Mouse (Mus musculus) kidney, embryonic 14.5 days (tissue): Measurements from ENCODE around the gene Rhoc. TPM values are rescaled to one million over a fixed set of nuclear protein-coding genes. Genes with fewer than 3 reads are reported as not detected.
A peak's percentile ranks its signal among the peaks of the same experiment; 100 is the strongest.

Experiments
- ATAC-seq: fragments of 200-750 bp; cut with Nextera tagmentation; 2 replicates; pipeline ENCODE4 v1.8.0; 2017; ENCODE audit warnings: moderate number of reproducible peaks, mild to moderate bottlenecking, moderate TSS enrichment, moderate library complexity; ENCODE audit not compliant: low FRiP score, low TSS enrichment
- H3K27ac ChIP-seq: fragments of 300-500 bp; sonication (generic); 2 replicates; pipeline ENCODE4 v1.5.1; 2014; ENCODE audit warnings: low read depth, mild to moderate bottlenecking, low read length, moderate library complexity, mixed read lengths
- H3K27me3 ChIP-seq: fragments of 300-500 bp; sonication (generic); 2 replicates; pipeline ENCODE4 v1.6.1; 2014; ENCODE audit warnings: mild to moderate bottlenecking, low read length; ENCODE audit not compliant: control insufficient read depth, insufficient read depth
- H3K36me3 ChIP-seq: fragments of 300-500 bp; sonication (generic); 2 replicates; pipeline ENCODE4 v1.6.1; 2014; ENCODE audit warnings: low read length, mixed read lengths; ENCODE audit not compliant: control insufficient read depth, insufficient read depth
- H3K4me1 ChIP-seq: fragments of 300-500 bp; sonication (generic); 2 replicates; pipeline ENCODE4 v1.6.1; 2014; ENCODE audit warnings: low read length, mixed read lengths; ENCODE audit not compliant: control insufficient read depth, insufficient read depth
- H3K4me2 ChIP-seq: fragments of 300-500 bp; sonication (generic); replicated peaks from 2 replicates; pipeline ENCODE4 v1.6.1; 2014; ENCODE audit warnings: low read depth, mild to moderate bottlenecking, low read length
- H3K4me3 ChIP-seq: fragments of 300-500 bp; sonication (generic); 2 replicates; pipeline ENCODE4 v1.5.1; 2014; ENCODE audit warnings: mild to moderate bottlenecking, low read length
- H3K9ac ChIP-seq: fragments of 300-500 bp; sonication (generic); 2 replicates; pipeline ENCODE4 v1.6.1; 2014; ENCODE audit warnings: low read depth, mild to moderate bottlenecking, low read length, moderate library complexity
- H3K9me3 ChIP-seq: fragments of 300-500 bp; sonication (generic); 2 replicates; pipeline ENCODE4 v1.6.1; 2016; ENCODE audit warnings: low read length; ENCODE audit not compliant: control insufficient read depth
- WGBS: fragments of 180-500 bp; shearing (Covaris S2); extraction: QIAGEN DNeasy Blood & Tissue Kit; methylation state at CpG from one replicate; pipeline ENCODE4 v1.1.7; 2014; 5-methylcytosine and 5-hydroxymethylcytosine counted together
- polyA plus RNA-seq: library from polyadenylated mRNA; unstranded; fragments of >200 nt; fragmentation: Nextera tagmentation; extraction: Ambion mirVana; gene quantifications from 2 replicates; pipeline ENCODE4 v1.2.1, GENCODE M21; 2014

The Rhoc gene
- polyA plus RNA-seq, 1 experiment from 2014 or later, result 110 TPM

GRCm38 (mm10) chr3:104767141-104767540, 21.0 kb upstream of the Rhoc start:
- H3K4me1 ChIP-seq, result no peaks in the 10 kb centered on the region
- H3K9ac ChIP-seq, result no peak overlapping the region
- H3K36me3 ChIP-seq, result no peaks in the 10 kb centered on the region
- no peaks in the 10 kb centered on the region for H3K9me3 ChIP-seq
- no peak overlapping the region for H3K4me2 ChIP-seq
- no peak for ATAC-seq
- H3K27ac ChIP-seq, result no peak overlapping the region
- no peaks in the 10 kb centered on the region for H3K27me3 ChIP-seq
- WGBS, result 58% methylated on average over 2 of the region's 2 CpGs
- no peak overlapping the region for H3K4me3 ChIP-seq

- Histone ChIP-seq H3K4me3 (no peak overlapping the region), H3K4me2 (no peak overlapping the region), H3K4me1 (no peaks in the 10 kb centered on the region), H3K36me3 (no peaks in the 10 kb centered on the region), H3K27ac (no peak overlapping the region), H3K27me3 (no peaks in the 10 kb centered on the region), H3K9me3 (no peaks in the 10 kb centered on the region), H3K9ac (no peak overlapping the region)
- no peak for ATAC-seq
- WGBS, result 79% methylated on average over 4 of the region's 4 CpGs
Measured at GRCm38 (mm10) chr3:104767716-104768115, 20.5 kb upstream of the Rhoc start.

DNA sequence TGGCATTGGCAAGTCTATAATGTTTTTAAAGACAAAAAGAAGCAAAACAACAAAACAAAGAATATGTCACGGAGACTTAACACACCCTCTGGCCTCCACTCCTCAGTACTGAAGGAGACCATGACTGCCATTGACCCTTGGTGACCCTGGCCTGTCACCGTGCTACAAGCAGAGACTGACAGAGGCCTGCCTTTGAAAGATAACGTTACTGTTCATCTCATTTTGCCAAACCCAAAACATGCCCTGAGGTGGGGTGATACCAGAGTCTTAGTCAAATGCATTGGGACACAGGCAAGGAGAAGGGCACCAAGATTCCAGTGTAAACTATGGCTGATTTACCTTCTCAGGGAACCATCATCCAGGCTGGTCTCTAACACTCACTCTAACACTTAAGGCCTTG, 19.0 kb upstream of the Rhoc start:
- H3K4me1 ChIP-seq, result no peaks in the 10 kb centered on the region
- 28% methylated on average over 3 of the region's 3 CpGs for WGBS

DNA sequence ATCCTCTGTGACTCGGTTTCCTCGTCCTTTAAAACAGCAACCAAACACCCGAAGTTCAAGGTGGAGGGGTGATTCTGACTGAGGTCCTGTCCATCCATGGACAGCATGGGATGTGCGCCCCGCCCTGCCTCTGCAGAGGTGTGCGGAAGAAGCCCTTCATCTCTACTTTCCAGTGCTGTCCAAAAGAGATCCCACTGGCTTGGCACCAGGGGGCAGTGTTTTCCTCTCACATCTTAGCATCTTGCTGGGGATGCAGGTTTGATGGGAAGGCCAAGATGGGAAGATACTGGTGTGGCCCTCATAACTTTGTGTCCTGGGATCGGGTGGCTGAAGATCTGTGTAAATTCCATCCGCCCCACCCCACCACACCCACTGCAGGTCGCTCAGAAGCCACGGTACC, 18.1 kb upstream of the Rhoc start:
- Histone ChIP-seq H3K9ac (no peak overlapping the region), H3K27me3 (no peaks in the 10 kb centered on the region), H3K4me3 (no peak overlapping the region), H3K36me3 (no peaks in the 10 kb centered on the region), H3K4me1 (no peaks in the 10 kb centered on the region), H3K9me3 (no peaks in the 10 kb centered on the region), H3K27ac (no peak overlapping the region), H3K4me2 (no peak overlapping the region)
- WGBS, result 63% methylated on average over 10 of the region's 10 CpGs
- no peak for ATAC-seq

More for the DNA sequence above, 19.0 kb upstream of the Rhoc start:
- no peak overlapping the region for H3K4me2 ChIP-seq
- ATAC-seq, result no peak
- H3K36me3 ChIP-seq, result no peaks in the 10 kb centered on the region
- H3K9me3 ChIP-seq, result no peaks in the 10 kb centered on the region
- no peak overlapping the region for H3K4me3 ChIP-seq
- no peak overlapping the region for H3K9ac ChIP-seq
- no peak overlapping the region for H3K27ac ChIP-seq
- H3K27me3 ChIP-seq, result no peaks in the 10 kb centered on the region

DNA sequence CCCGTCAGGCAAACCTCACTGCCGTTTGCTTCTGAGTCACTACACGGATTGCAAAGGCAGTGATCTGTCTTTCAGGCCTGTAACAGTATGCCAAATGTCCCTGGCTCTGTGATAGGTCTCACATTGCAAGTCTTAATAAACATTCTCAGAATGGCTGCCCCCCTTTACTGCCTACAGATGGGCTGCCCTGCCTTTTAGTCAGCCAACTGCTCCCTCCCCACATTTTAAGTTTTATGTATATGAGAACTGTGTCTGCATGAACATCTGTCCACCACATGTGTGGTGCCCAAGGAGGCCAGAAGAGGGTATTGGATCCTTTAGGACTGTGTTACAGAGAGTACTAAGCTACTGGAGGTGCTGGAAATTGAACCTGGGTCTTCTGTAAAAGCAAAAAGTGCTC, 17.3 kb upstream of the Rhoc start:
- no peaks in the 10 kb centered on the region for H3K36me3 ChIP-seq
- 45% methylated on average over 3 of the region's 3 CpGs for WGBS
- ATAC-seq, result no peak
- H3K4me1 ChIP-seq, result no peaks in the 10 kb centered on the region
- H3K27me3 ChIP-seq, result peaks cover 3% of the 10 kb centered on the region; the same call in 1 of the 2 replicates
- H3K9ac ChIP-seq, result no peak overlapping the region
- no peak overlapping the region for H3K27ac ChIP-seq
- no peak overlapping the region for H3K4me2 ChIP-seq
- H3K4me3 ChIP-seq, result no peak overlapping the region
- H3K9me3 ChIP-seq, result no peaks in the 10 kb centered on the region

GRCm38 (mm10) chr3:104771460-104771859, 16.7 kb upstream of the Rhoc start:
- H3K36me3 ChIP-seq, result no peaks in the 10 kb centered on the region
- no peak overlapping the region for H3K9ac ChIP-seq
- no peak for ATAC-seq
- no peak overlapping the region for H3K27ac ChIP-seq
- H3K4me2 ChIP-seq, result no peak overlapping the region
- 40% methylated on average over 6 of the region's 6 CpGs for WGBS
- no peaks in the 10 kb centered on the region for H3K4me1 ChIP-seq
- H3K27me3 ChIP-seq, result peaks cover 4% of the 10 kb centered on the region; the same call in 1 of the 2 replicates
- H3K9me3 ChIP-seq, result no peaks in the 10 kb centered on the region
- H3K4me3 ChIP-seq, result no peak overlapping the region

DNA sequence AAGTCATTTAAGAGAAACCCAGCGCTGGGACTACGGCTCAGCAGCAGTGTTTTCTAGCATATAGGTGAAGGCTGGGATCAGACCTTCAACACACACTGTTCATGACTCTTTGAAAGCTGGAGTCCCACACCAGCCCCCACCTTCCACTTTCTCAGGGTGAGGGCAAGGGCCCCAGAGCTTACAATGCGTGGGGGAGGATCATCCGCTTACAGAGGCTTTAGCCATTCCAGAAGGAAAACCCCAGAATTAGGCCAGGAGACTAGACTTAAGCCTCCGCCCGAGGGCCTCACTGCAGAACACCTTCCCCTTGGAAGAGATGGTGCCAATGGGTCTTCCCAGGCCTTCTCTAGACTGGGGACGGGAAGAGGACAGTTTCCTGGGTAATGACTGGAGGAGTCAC, 14.9 kb upstream of the Rhoc start:
- no peak overlapping the region for H3K4me3 ChIP-seq
- no peaks in the 10 kb centered on the region for H3K9me3 ChIP-seq
- no peak overlapping the region for H3K4me2 ChIP-seq
- H3K27ac ChIP-seq, result no peak overlapping the region
- no peak overlapping the region for H3K9ac ChIP-seq
- peaks cover 16% of the 10 kb centered on the region for H3K27me3 ChIP-seq
- no peaks in the 10 kb centered on the region for H3K36me3 ChIP-seq
- 65% methylated on average over 7 of the region's 7 CpGs for WGBS
- no peak for ATAC-seq
- H3K4me1 ChIP-seq, result no peaks in the 10 kb centered on the region

- peak overlapping the region; percentile 59 for H3K4me2 ChIP-seq
- peak overlapping the region; percentile 36 for H3K4me3 ChIP-seq
- peaks cover 10% of the 10 kb centered on the region; the same call in 1 of the 2 replicates for H3K4me1 ChIP-seq
- H3K9ac ChIP-seq, result peak overlapping the region; percentile 42; the same call in 1 of the 2 replicates
- peaks cover 41% of the 10 kb centered on the region for H3K27me3 ChIP-seq
- 1% methylated on average over 20 of the region's 20 CpGs for WGBS
- ATAC-seq, result no peak
- no peaks in the 10 kb centered on the region for H3K9me3 ChIP-seq
- no peaks in the 10 kb centered on the region for H3K36me3 ChIP-seq
- no peak overlapping the region for H3K27ac ChIP-seq
Measured at GRCm38 (mm10) chr3:104777342-104777741, 10.8 kb upstream of the Rhoc start.

GRCm38 (mm10) chr3:104779949-104780348, 8.2 kb upstream of the Rhoc start:
- Histone ChIP-seq H3K4me2 (no peak overlapping the region), H3K9ac (no peak overlapping the region), H3K27ac (no peak overlapping the region), H3K4me3 (no peak overlapping the region), H3K36me3 (no peaks in the 10 kb centered on the region), H3K27me3 (peaks cover 46% of the 10 kb centered on the region), H3K9me3 (no peaks in the 10 kb centered on the region), H3K4me1 (peaks cover 10% of the 10 kb centered on the region; the same call in 1 of the 2 replicates)
- 0 out of 2 replicates have a peak, but pooled peaks have one; percentile 3 for ATAC-seq
- 2% methylated on average over 7 of the region's 7 CpGs for WGBS
